Mouse (Mus musculus): ENCODE measurements around the gene Alkbh7. TPM values are rescaled to one million over a fixed set of nuclear protein-coding genes. Genes with fewer than 3 reads are reported as not detected.
A peak's percentile ranks its signal among the peaks of the same experiment; 100 is the strongest.

The Alkbh7 gene
- polyA plus RNA-seq, 1 experiment from 2014 or later: 31.3 TPM

DNA sequence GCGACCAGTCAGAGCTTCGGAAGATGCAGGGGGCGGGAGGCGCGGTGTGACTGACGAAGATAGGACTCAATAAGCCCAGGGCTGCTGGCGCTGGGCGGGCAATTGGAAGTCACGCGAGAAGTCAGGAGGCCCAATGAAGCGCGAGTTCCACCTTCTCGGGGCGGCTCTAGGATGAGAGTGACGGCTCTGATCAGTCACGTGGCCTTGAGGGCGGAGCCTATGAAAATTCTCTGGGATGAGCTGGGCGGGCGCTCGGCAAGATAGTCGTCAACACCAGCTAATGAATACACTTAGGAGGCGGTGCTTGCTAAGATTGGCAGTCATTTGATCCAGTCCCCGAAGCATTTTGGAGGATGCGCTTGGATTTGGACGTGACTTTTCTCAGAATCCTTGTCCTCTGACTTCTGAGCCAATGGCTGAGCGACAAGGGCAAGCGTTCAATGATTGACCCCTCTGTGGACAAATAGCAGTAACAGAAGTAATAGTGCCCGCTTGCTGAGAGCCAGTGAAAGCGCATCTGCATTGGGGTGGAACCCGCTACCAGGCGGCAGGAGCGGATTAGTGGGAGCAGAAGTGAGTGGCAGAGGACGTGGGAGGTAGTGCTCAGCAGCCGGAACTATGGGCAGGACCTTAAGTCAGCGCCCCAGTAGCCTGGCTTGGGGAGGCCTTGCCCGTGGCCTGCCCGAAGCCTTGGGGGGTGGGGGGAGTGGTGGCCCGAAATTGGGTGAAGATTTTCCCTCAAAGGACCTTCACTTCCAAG, 34.7 kb downstream of the Alkbh7 start:
- no peaks in the 10 kb centered on the region for H3K9me3 ChIP-seq (ENCODE audit: low read length)
- peak overlapping the region; percentile 85 for H3K4me2 ChIP-seq (replicated peaks; ENCODE audit: low read depth, low read length)
- H3K9ac ChIP-seq (replicated peaks; ENCODE audit: low read depth): peak overlapping the region; percentile 36; the same call in 1 of the 2 replicates
- TF ChIP-seq CTCF (IDR thresholded peaks at IDR 0.05) (peak; percentile 41; the same call in 1 of the 2 replicates), EP300 (IDR thresholded peaks at IDR 0.05) (peak; percentile 53; the same call in 1 of the 2 replicates)
- peak overlapping the region; percentile 4; the same call in 1 of the 2 replicates for H3K4me3 ChIP-seq (ENCODE audit: low read depth, low read length)
- 0% methylated on average over 38 of the region's 38 CpGs for WGBS
- H3K36me3 ChIP-seq (ENCODE audit: insufficient read depth, low read length): 0 out of 2 replicates have a peak, but pooled peaks cover 5% of the 10 kb centered on the region
- DNase-seq (ENCODE audit: low spot score) (peak; percentile 100), ATAC-seq (peak; percentile 95)
- H3K27ac ChIP-seq (ENCODE audit: low read length): peak overlapping the region; percentile 81
- H3K27me3 ChIP-seq (replicated peaks; ENCODE audit: insufficient read depth, low read length): no peaks in the 10 kb centered on the region
- peaks cover 13% of the 10 kb centered on the region; the same call in 1 of the 2 replicates for H3K4me1 ChIP-seq (ENCODE audit: insufficient read depth, low read depth, low read length)

DNA sequence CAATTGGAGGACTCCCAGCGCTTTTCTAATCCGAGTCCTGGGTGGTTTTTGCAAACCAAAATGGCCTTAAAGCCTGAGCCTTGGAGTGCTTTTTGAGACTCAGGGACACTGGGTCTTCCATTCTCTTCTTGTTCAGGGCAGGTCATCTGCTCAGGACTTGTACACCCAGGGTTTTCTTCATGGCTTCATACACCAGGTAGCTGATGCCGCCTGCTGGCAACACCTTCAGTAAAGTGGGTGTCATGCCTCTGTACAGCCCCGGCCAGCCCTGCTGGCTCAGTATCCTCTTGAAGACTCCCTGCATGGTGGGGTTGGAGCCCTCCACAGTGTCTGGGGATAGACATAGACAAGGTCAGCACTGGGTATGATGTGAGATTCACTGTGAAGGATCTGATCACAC, 35.7 kb downstream of the Alkbh7 start:
- peaks cover 13% of the 10 kb centered on the region; the same call in 1 of the 2 replicates for H3K4me1 ChIP-seq (ENCODE audit: insufficient read depth, low read depth, low read length)
- H3K36me3 ChIP-seq (ENCODE audit: insufficient read depth, low read length): 0 out of 2 replicates have a peak, but pooled peaks cover 1% of the 10 kb centered on the region
- no peak overlapping the region for H3K27ac ChIP-seq (ENCODE audit: low read length)
- ATAC-seq (no peak), DNase-seq (ENCODE audit: low spot score) (no peak)
- H3K27me3 ChIP-seq (replicated peaks; ENCODE audit: insufficient read depth, low read length): no peaks in the 10 kb centered on the region
- no peak for TF ChIP-seq CTCF (IDR thresholded peaks at IDR 0.05)
- no peak for TF ChIP-seq EP300 (IDR thresholded peaks at IDR 0.05)
- no peak overlapping the region for H3K4me2 ChIP-seq (replicated peaks; ENCODE audit: low read depth, low read length)
- no peaks in the 10 kb centered on the region for H3K9me3 ChIP-seq (ENCODE audit: low read length)
- WGBS: 76% methylated on average over 4 of the region's 4 CpGs
- H3K9ac ChIP-seq (replicated peaks; ENCODE audit: low read depth): no peak overlapping the region
- no peak overlapping the region for H3K4me3 ChIP-seq (ENCODE audit: low read depth, low read length)

DNA sequence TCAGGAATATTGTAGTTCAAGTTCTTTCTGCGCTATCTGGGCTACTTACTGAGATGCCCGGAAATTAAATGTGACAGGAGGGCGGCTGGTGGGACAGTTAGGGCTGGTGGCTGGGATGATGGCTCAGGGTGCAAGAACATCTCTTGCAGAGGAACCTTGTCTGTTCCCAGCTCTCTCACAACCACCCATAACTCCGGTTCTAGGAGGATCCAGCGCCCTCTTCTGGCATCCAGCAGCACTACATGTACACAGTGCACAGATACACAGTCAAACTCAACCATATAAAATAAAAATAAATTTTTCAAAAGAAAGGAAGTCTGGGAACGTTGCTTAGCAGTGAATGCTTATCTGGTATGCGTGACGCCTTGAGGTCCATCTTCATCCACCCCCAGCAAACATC, 41.8 kb downstream of the Alkbh7 start:
- Histone ChIP-seq H3K4me1 (ENCODE audit: insufficient read depth, low read depth, low read length) (no peaks in the 10 kb centered on the region), H3K9ac (replicated peaks; ENCODE audit: low read depth) (no peak overlapping the region)

DNA sequence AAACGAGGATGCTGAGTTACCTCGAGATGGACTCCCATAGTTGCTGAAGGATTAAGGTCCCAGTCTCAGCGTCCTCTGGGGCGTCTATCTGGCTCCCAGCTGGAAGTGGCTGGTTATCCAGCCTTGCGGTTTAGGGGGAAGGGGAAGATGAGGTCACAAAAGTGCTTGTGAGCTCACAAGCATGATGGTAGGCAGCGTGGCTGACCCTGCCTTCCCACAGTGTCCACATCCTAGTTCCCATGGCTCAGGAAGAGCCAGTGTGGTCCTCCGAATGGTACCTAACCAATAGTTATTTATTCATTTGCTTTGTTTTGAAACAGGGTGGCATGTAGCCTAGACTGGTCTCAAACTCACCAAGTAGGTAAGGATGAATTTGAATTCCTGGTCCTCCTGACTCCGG, 44.4 kb downstream of the Alkbh7 start, which contains the start of gene Slc25a41:
Slc25a41 (minus strand) TSS at position 101 of the 400 bp plus-strand sequence.
- H3K4me2 ChIP-seq (replicated peaks; ENCODE audit: low read depth, low read length): no peak within 1 kb of the TSS
- no peaks in the 10 kb centered on the region for H3K4me1 ChIP-seq (ENCODE audit: insufficient read depth, low read depth, low read length)
- no peaks in the 10 kb centered on the region for H3K9me3 ChIP-seq (ENCODE audit: low read length)
- no peaks in the 10 kb centered on the region for H3K27me3 ChIP-seq (replicated peaks; ENCODE audit: insufficient read depth, low read length)
- no peak for ATAC-seq
- H3K27ac ChIP-seq (ENCODE audit: low read length): no peak within 1 kb of the TSS
- no peak for DNase-seq (ENCODE audit: low spot score)
- 72% methylated on average over 8 of the region's 8 CpGs for WGBS
- H3K36me3 ChIP-seq (ENCODE audit: insufficient read depth, low read length): no peaks in the 10 kb centered on the region
- no peak within 1 kb of the TSS for H3K9ac ChIP-seq (replicated peaks; ENCODE audit: low read depth)
- no peak for TF ChIP-seq EP300 (IDR thresholded peaks at IDR 0.05)
- TF ChIP-seq CTCF (IDR thresholded peaks at IDR 0.05): no peak
- H3K4me3 ChIP-seq (ENCODE audit: low read depth, low read length): no peak within 1 kb of the TSS

More for the DNA sequence above, 41.8 kb downstream of the Alkbh7 start:
- DNase-seq (ENCODE audit: low spot score) (no peak), ATAC-seq (no peak)
- TF ChIP-seq EP300 (IDR thresholded peaks at IDR 0.05): no peak
- peak; percentile 45; the same call in 1 of the 2 replicates for TF ChIP-seq CTCF (IDR thresholded peaks at IDR 0.05)
- no peak overlapping the region for H3K4me2 ChIP-seq (replicated peaks; ENCODE audit: low read depth, low read length)
- no peak overlapping the region for H3K27ac ChIP-seq (ENCODE audit: low read length)
- no peaks in the 10 kb centered on the region for H3K27me3 ChIP-seq (replicated peaks; ENCODE audit: insufficient read depth, low read length)
- H3K9me3 ChIP-seq (ENCODE audit: low read length): no peaks in the 10 kb centered on the region
- WGBS: 39% methylated on average over 8 of the region's 8 CpGs
- H3K4me3 ChIP-seq (ENCODE audit: low read depth, low read length): no peak overlapping the region
- no peaks in the 10 kb centered on the region for H3K36me3 ChIP-seq (ENCODE audit: insufficient read depth, low read length)

DNA sequence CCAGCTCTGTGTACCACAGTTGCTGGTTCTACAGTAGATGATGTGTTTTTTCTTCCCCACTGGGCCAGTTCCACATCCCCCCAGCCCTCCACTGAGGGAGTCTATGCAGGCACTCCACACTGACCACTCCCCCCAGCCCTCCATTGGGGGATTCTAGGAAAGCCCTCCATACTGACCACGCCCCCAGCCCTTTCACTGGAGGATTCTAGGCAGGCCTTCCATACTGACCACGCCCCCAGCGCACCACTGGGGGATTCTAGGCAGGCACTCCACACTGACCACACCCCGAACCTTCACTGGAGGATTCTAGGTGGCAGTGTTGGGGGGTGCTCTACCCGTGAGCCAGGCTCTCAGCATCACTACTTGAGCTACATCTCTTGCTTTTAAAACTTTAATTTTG, 50.3 kb downstream of the Alkbh7 start:
- Histone ChIP-seq H3K4me3 (ENCODE audit: low read depth, low read length) (no peak overlapping the region), H3K9me3 (ENCODE audit: low read length) (no peaks in the 10 kb centered on the region), H3K4me1 (ENCODE audit: insufficient read depth, low read depth, low read length) (no peaks in the 10 kb centered on the region), H3K9ac (replicated peaks; ENCODE audit: low read depth) (no peak overlapping the region), H3K27me3 (replicated peaks; ENCODE audit: insufficient read depth, low read length) (no peaks in the 10 kb centered on the region), H3K36me3 (ENCODE audit: insufficient read depth, low read length) (no peaks in the 10 kb centered on the region), H3K27ac (ENCODE audit: low read length) (no peak overlapping the region), H3K4me2 (replicated peaks; ENCODE audit: low read depth, low read length) (no peak overlapping the region)
- DNase-seq (ENCODE audit: low spot score) (no peak), ATAC-seq (no peak)
- 33% methylated on average over 5 of the region's 5 CpGs for WGBS
- no peak for TF ChIP-seq EP300 (IDR thresholded peaks at IDR 0.05)

GRCm38 (mm10) chr17:57048816-57049215, 51.7 kb downstream of the Alkbh7 start:
- no peak for TF ChIP-seq EP300 (IDR thresholded peaks at IDR 0.05)
- TF ChIP-seq CTCF (IDR thresholded peaks at IDR 0.05): no peak
- H3K4me3 ChIP-seq (ENCODE audit: low read depth, low read length): no peak overlapping the region
- DNase-seq (ENCODE audit: low spot score): no peak
- 91% methylated on average over 3 of the region's 3 CpGs for WGBS
- no peaks in the 10 kb centered on the region for H3K27me3 ChIP-seq (replicated peaks; ENCODE audit: insufficient read depth, low read length)
- ATAC-seq: no peak
- no peaks in the 10 kb centered on the region for H3K36me3 ChIP-seq (ENCODE audit: insufficient read depth, low read length)
- H3K9ac ChIP-seq (replicated peaks; ENCODE audit: low read depth): no peak overlapping the region
- H3K4me1 ChIP-seq (ENCODE audit: insufficient read depth, low read depth, low read length): no peaks in the 10 kb centered on the region
- H3K27ac ChIP-seq (ENCODE audit: low read length): no peak overlapping the region
- H3K9me3 ChIP-seq (ENCODE audit: low read length): no peaks in the 10 kb centered on the region
- no peak overlapping the region for H3K4me2 ChIP-seq (replicated peaks; ENCODE audit: low read depth, low read length)

Other genes starting within 250 kb of the Alkbh7 start
- 10.5 and 10.7 TPM in 2 replicates for gene Nrtn, start 239.8 kb upstream of the Alkbh7 start, polyA plus RNA-seq (2015; fragmentation: Nextera tagmentation; extraction: Ambion mirVana)
- gene Dus3l, start 232.6 kb upstream of the Alkbh7 start, polyA plus RNA-seq (2015; fragmentation: Nextera tagmentation; extraction: Ambion mirVana): 26.3 and 29.7 TPM in 2 replicates
- gene Prr22, start 227.1 kb upstream of the Alkbh7 start, polyA plus RNA-seq (2015; fragmentation: Nextera tagmentation; extraction: Ambion mirVana): 0.23 and 0.33 TPM in 2 replicates
- gene Rfx2, start 166.3 kb upstream of the Alkbh7 start, polyA plus RNA-seq (2015; fragmentation: Nextera tagmentation; extraction: Ambion mirVana): 5.9 and 6.6 TPM in 2 replicates
- not detected in 2 replicates for gene Acsbg2, start 122.9 kb upstream of the Alkbh7 start, polyA plus RNA-seq (2015; fragmentation: Nextera tagmentation; extraction: Ambion mirVana)
- 0.15 and 0.23 TPM in 2 replicates for gene 1700061G19Rik, start 121.9 kb upstream of the Alkbh7 start, polyA plus RNA-seq (2015; fragmentation: Nextera tagmentation; extraction: Ambion mirVana)
- gene Mllt1, start 61.9 kb upstream of the Alkbh7 start, polyA plus RNA-seq (2015; fragmentation: Nextera tagmentation; extraction: Ambion mirVana): 17.7 TPM in 2 replicates
- not detected in 2 replicates for gene Acer1, start 15.2 kb upstream of the Alkbh7 start, polyA plus RNA-seq (2015; fragmentation: Nextera tagmentation; extraction: Ambion mirVana)
- 62.5 and 71.1 TPM in 2 replicates for gene Clpp, start 7.0 kb upstream of the Alkbh7 start, polyA plus RNA-seq (2015; fragmentation: Nextera tagmentation; extraction: Ambion mirVana)
- gene Pspn, start 2.7 kb downstream of the Alkbh7 start, polyA plus RNA-seq (2015; fragmentation: Nextera tagmentation; extraction: Ambion mirVana): 0.37 TPM in 1 of 2 replicates, not detected in the other
- gene Gtf2f1, start 13.9 kb downstream of the Alkbh7 start, polyA plus RNA-seq (2015; fragmentation: Nextera tagmentation; extraction: Ambion mirVana): 33.3 and 37.0 TPM in 2 replicates
- 0.50 and 0.68 TPM in 2 replicates for gene Gm17949, start 14.1 kb downstream of the Alkbh7 start, polyA plus RNA-seq (2015; fragmentation: Nextera tagmentation; extraction: Ambion mirVana)
- gene Khsrp, start 34.2 kb downstream of the Alkbh7 start, polyA plus RNA-seq (2015; fragmentation: Nextera tagmentation; extraction: Ambion mirVana): 20.4 and 21.0 TPM in 2 replicates
- not detected in 2 replicates for gene Slc25a41, start 44.3 kb downstream of the Alkbh7 start, polyA plus RNA-seq (2015; fragmentation: Nextera tagmentation; extraction: Ambion mirVana)
- gene Crb3, start 61.8 kb downstream of the Alkbh7 start, polyA plus RNA-seq (2015; fragmentation: Nextera tagmentation; extraction: Ambion mirVana): 119 and 120 TPM in 2 replicates
- 5.8 and 5.9 TPM in 2 replicates for gene Slc25a23, start 62.5 kb downstream of the Alkbh7 start, polyA plus RNA-seq (2015; fragmentation: Nextera tagmentation; extraction: Ambion mirVana)
- 5.7 and 6.0 TPM in 2 replicates for gene Dennd1c, start 81.2 kb downstream of the Alkbh7 start, polyA plus RNA-seq (2015; fragmentation: Nextera tagmentation; extraction: Ambion mirVana)
- 7.1 and 7.5 TPM in 2 replicates for gene Tubb4a, start 90.4 kb downstream of the Alkbh7 start, polyA plus RNA-seq (2015; fragmentation: Nextera tagmentation; extraction: Ambion mirVana)
- gene Tnfsf9, start 108.0 kb downstream of the Alkbh7 start, polyA plus RNA-seq (2015; fragmentation: Nextera tagmentation; extraction: Ambion mirVana): 3.0 and 3.4 TPM in 2 replicates
- gene Cd70, start 152.4 kb downstream of the Alkbh7 start, polyA plus RNA-seq (2015; fragmentation: Nextera tagmentation; extraction: Ambion mirVana): not detected in 2 replicates
- gene Tnfsf14, start 196.8 kb downstream of the Alkbh7 start, polyA plus RNA-seq (2015; fragmentation: Nextera tagmentation; extraction: Ambion mirVana): 0.50 and 0.73 TPM in 2 replicates
- gene C3, start 230.8 kb downstream of the Alkbh7 start, polyA plus RNA-seq (2015; fragmentation: Nextera tagmentation; extraction: Ambion mirVana): 50.2 and 55.0 TPM in 2 replicates

Data from lung, postnatal 0 days (tissue).